Mouse (Mus musculus): ENCODE results near the gene Btbd2.
A peak's percentile ranks its signal among the peaks of the same experiment; 100 is the strongest.

DNA sequence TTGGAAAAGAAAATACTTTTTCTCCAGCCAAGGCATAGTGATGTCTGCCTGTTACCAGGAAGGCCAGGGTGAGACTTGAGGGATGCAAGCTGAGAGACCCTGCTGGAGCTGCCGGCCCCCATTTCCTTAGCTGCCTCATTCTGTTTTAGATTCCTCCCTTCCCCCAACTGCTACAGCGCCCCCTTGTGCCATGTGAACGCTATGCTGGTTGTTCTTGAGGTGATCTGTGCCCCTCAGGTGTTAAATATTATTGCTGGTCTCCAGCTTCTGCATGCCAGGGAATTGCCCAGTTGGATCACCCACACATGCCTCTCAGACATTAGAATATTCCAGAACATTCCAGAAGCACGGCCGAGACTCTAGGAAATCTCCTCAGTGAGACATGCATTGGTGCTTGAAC is 4.3 kb upstream of the Btbd2 start:
- peak; percentile 91 for TF ChIP-seq CTCF (conservative IDR thresholded peaks at IDR 0.05; ENCODE audit: low read length)
- TF ChIP-seq POU5F1 (IDR thresholded peaks at IDR 0.05; ENCODE audit: borderline replicate concordance, low read length) = no peak
- no peak for TF ChIP-seq NANOG (IDR thresholded peaks at IDR 0.05; ENCODE audit: borderline replicate concordance, low read length)

Measured in E14TG2a.4 (cell line).